Mouse (Mus musculus) liver, embryonic 16.5 days (tissue): ENCODE data around the gene Add3. TPM values are rescaled to one million over a fixed set of nuclear protein-coding genes. Genes with fewer than 3 reads are reported as not detected.
A peak's percentile ranks its signal among the peaks of the same experiment; 100 is the strongest.

Source experiments
- ATAC-seq: fragments of 200-750 bp; cut with Nextera tagmentation; 2 replicates; pipeline ENCODE4 v1.8.0; 2017; ENCODE audit warnings: low read depth, mild to moderate bottlenecking, moderate number of reproducible peaks, moderate library complexity
- H3K27ac ChIP-seq: fragments of 300-500 bp; sonication (generic); 2 replicates; pipeline ENCODE4 v1.5.1; 2014; ENCODE audit warnings: mild to moderate bottlenecking, low read length
- H3K27me3 ChIP-seq: fragments of 300-500 bp; sonication (generic); 2 replicates; pipeline ENCODE4 v1.6.1; 2014; ENCODE audit warnings: low read depth, low read length, mixed read lengths; ENCODE audit not compliant: control insufficient read depth, insufficient read depth
- H3K36me3 ChIP-seq: fragments of 300-500 bp; sonication (generic); 2 replicates; pipeline ENCODE4 v1.6.1; 2014; ENCODE audit warnings: mild to moderate bottlenecking; ENCODE audit not compliant: control insufficient read depth, insufficient read depth
- H3K4me1 ChIP-seq: fragments of 300-500 bp; sonication (generic); 2 replicates; pipeline ENCODE4 v1.6.1; 2014; ENCODE audit warnings: low read depth, low read length, mixed read lengths; ENCODE audit not compliant: control insufficient read depth
- H3K4me2 ChIP-seq: fragments of 300-500 bp; sonication (generic); 2 replicates; pipeline ENCODE4 v1.6.1; 2014; ENCODE audit warnings: low read depth, low read length, mixed read lengths
- H3K4me3 ChIP-seq: fragments of 300-500 bp; sonication (generic); 2 replicates; pipeline ENCODE4 v1.5.1; 2014; ENCODE audit warnings: low read depth, mild to moderate bottlenecking, low read length
- H3K9ac ChIP-seq: fragments of 300-500 bp; sonication (generic); 2 replicates; pipeline ENCODE4 v1.6.1; 2014; ENCODE audit warnings: low read depth, low read length
- H3K9me3 ChIP-seq: fragments of 300-500 bp; sonication (generic); replicated peaks from 2 replicates; pipeline ENCODE4 v1.6.1; 2016; ENCODE audit warnings: low read length; ENCODE audit not compliant: control insufficient read depth
- WGBS: fragments of 180-500 bp; shearing (Covaris S2); extraction: QIAGEN DNeasy Blood & Tissue Kit; methylation state at CpG from one replicate; pipeline ENCODE4 v1.1.7; 2014; ENCODE audit not compliant: insufficient replicate concordance; 5-methylcytosine and 5-hydroxymethylcytosine counted together
- polyA plus RNA-seq: library from polyadenylated mRNA; unstranded; fragments of >200 nt; fragmentation: Nextera tagmentation; extraction: Ambion mirVana; gene quantifications from 2 replicates; pipeline ENCODE4 v1.2.1, GENCODE M21; 2015

Gene Add3
- polyA plus RNA-seq, 1 experiment from 2014 or later, result 28.4 TPM

GRCm38 (mm10) chr19:53273781-53274428 is 133.7 kb downstream of the Add3 start:
- no peak for ATAC-seq
- H3K27ac ChIP-seq, result no peak overlapping the region
- no peak overlapping the region for H3K4me3 ChIP-seq
- no peaks in the 10 kb centered on the region for H3K36me3 ChIP-seq
- H3K9me3 ChIP-seq, result no peaks in the 10 kb centered on the region
- no peaks in the 10 kb centered on the region for H3K27me3 ChIP-seq
- no peaks in the 10 kb centered on the region for H3K4me1 ChIP-seq
- no peak overlapping the region for H3K9ac ChIP-seq
- WGBS, result 61% methylated on average over 23 of the region's 23 CpGs
- no peak overlapping the region for H3K4me2 ChIP-seq

GRCm38 (mm10) chr19:53275204-53275603 is 135.0 kb downstream of the Add3 start:
- H3K27ac ChIP-seq, result no peak overlapping the region
- ATAC-seq, result peak; percentile 63
- WGBS, result 28% methylated on average over 3 of the region's 3 CpGs
- H3K36me3 ChIP-seq, result no peaks in the 10 kb centered on the region
- H3K4me2 ChIP-seq, result no peak overlapping the region
- no peaks in the 10 kb centered on the region for H3K27me3 ChIP-seq
- no peak overlapping the region for H3K9ac ChIP-seq
- H3K4me3 ChIP-seq, result no peak overlapping the region
- no peaks in the 10 kb centered on the region for H3K4me1 ChIP-seq
- H3K9me3 ChIP-seq, result no peaks in the 10 kb centered on the region

GRCm38 (mm10) chr19:53276902-53277707 is 136.9 kb downstream of the Add3 start:
- ATAC-seq, result no peak
- H3K4me1 ChIP-seq, result no peaks in the 10 kb centered on the region
- WGBS, result 60% methylated on average over 19 of the region's 19 CpGs
- no peak overlapping the region for H3K27ac ChIP-seq
- H3K36me3 ChIP-seq, result no peaks in the 10 kb centered on the region
- H3K27me3 ChIP-seq, result no peaks in the 10 kb centered on the region
- H3K4me2 ChIP-seq, result no peak overlapping the region
- H3K4me3 ChIP-seq, result no peak overlapping the region
- H3K9me3 ChIP-seq, result no peaks in the 10 kb centered on the region
- H3K9ac ChIP-seq, result no peak overlapping the region

GRCm38 (mm10) chr19:53278491-53279415 is 138.5 kb downstream of the Add3 start:
- Histone ChIP-seq H3K9ac (no peak overlapping the region), H3K4me1 (no peaks in the 10 kb centered on the region), H3K4me2 (no peak overlapping the region), H3K27ac (no peak overlapping the region), H3K4me3 (no peak overlapping the region), H3K36me3 (no peaks in the 10 kb centered on the region), H3K9me3 (no peaks in the 10 kb centered on the region), H3K27me3 (no peaks in the 10 kb centered on the region)
- 66% methylated on average over 19 of the region's 19 CpGs for WGBS
- ATAC-seq, result no peak

GRCm38 (mm10) chr19:53280254-53280653 is 140.0 kb downstream of the Add3 start:
- ATAC-seq, result no peak

GRCm38 (mm10) chr19:53282571-53282970 is 142.3 kb downstream of the Add3 start:
- no peaks in the 10 kb centered on the region; the same call in 1 of the 2 replicates for H3K27me3 ChIP-seq
- WGBS, result 83% methylated on average over 10 of the region's 10 CpGs
- no peaks in the 10 kb centered on the region for H3K9me3 ChIP-seq
- H3K36me3 ChIP-seq, result no peaks in the 10 kb centered on the region
- ATAC-seq, result no peak
- no peak overlapping the region for H3K27ac ChIP-seq
- H3K4me2 ChIP-seq, result no peak overlapping the region
- H3K4me1 ChIP-seq, result peaks cover 4% of the 10 kb centered on the region; the same call in 1 of the 2 replicates
- no peak overlapping the region for H3K4me3 ChIP-seq
- H3K9ac ChIP-seq, result no peak overlapping the region

More at GRCm38 (mm10) chr19:53280254-53280653, 140.0 kb downstream of the Add3 start:
- no peak overlapping the region for H3K4me2 ChIP-seq
- H3K4me1 ChIP-seq, result peaks cover 4% of the 10 kb centered on the region; the same call in 1 of the 2 replicates
- H3K4me3 ChIP-seq, result no peak overlapping the region
- 64% methylated on average over 8 of the region's 8 CpGs for WGBS
- H3K27me3 ChIP-seq, result no peaks in the 10 kb centered on the region
- no peaks in the 10 kb centered on the region for H3K9me3 ChIP-seq
- H3K36me3 ChIP-seq, result no peaks in the 10 kb centered on the region
- no peak overlapping the region for H3K27ac ChIP-seq
- H3K9ac ChIP-seq, result no peak overlapping the region

- 0 out of 2 replicates have a peak overlapping the region, but pooled peaks have one; percentile 25 for H3K27ac ChIP-seq
- no peak for ATAC-seq
- no peak overlapping the region for H3K4me3 ChIP-seq
- no peaks in the 10 kb centered on the region for H3K36me3 ChIP-seq
- H3K9ac ChIP-seq, result no peak overlapping the region
- no peak overlapping the region for H3K4me2 ChIP-seq
- no peaks in the 10 kb centered on the region for H3K9me3 ChIP-seq
- peaks cover 4% of the 10 kb centered on the region; the same call in 1 of the 2 replicates for H3K4me1 ChIP-seq
- no peaks in the 10 kb centered on the region; the same call in 1 of the 2 replicates for H3K27me3 ChIP-seq
- WGBS, result 74% methylated on average over 7 of the region's 7 CpGs
Observed at GRCm38 (mm10) chr19:53283742-53284141, 143.5 kb downstream of the Add3 start.

GRCm38 (mm10) chr19:53284268-53285208 is 144.3 kb downstream of the Add3 start:
- Histone ChIP-seq H3K9ac (no peak overlapping the region), H3K9me3 (no peaks in the 10 kb centered on the region), H3K4me3 (no peak overlapping the region), H3K27me3 (no peaks in the 10 kb centered on the region; the same call in 1 of the 2 replicates), H3K4me2 (no peak overlapping the region; the same call in 1 of the 2 replicates), H3K4me1 (peaks cover 4% of the 10 kb centered on the region; the same call in 1 of the 2 replicates), H3K27ac (0 out of 2 replicates have a peak overlapping the region, but pooled peaks have one; percentile 25), H3K36me3 (no peaks in the 10 kb centered on the region)
- 19% methylated on average over 20 of the region's 20 CpGs for WGBS
- ATAC-seq, result peak; percentile 50; the same call in 1 of the 2 replicates
